Mouse (Mus musculus) stomach, embryonic 14.5 days (tissue): ENCODE data around the gene Gatad2b. TPM values are rescaled to one million over a fixed set of nuclear protein-coding genes. Genes with fewer than 3 reads are reported as not detected.

Source experiments
- ATAC-seq: fragments of 200-750 bp; cut with Nextera tagmentation; 2 replicates; pipeline ENCODE4 v1.8.0; 2017; ENCODE audit warnings: low read depth, moderate TSS enrichment; ENCODE audit not compliant: insufficient number of reproducible peaks, insufficient read depth, low FRiP score
- H3K27ac ChIP-seq: fragments of 300-500 bp; sonication (generic); 2 replicates; pipeline ENCODE4 v1.5.1; 2014; ENCODE audit warnings: mild to moderate bottlenecking, low read length, moderate library complexity, mixed read lengths
- H3K27me3 ChIP-seq: fragments of 300-500 bp; sonication (generic); 2 replicates; pipeline ENCODE4 v1.6.1; 2014; ENCODE audit warnings: low read length, control low read depth, mixed read lengths; ENCODE audit not compliant: control insufficient read depth, insufficient read depth
- H3K36me3 ChIP-seq: fragments of 300-500 bp; sonication (generic); 2 replicates; pipeline ENCODE4 v1.6.1; 2014; ENCODE audit warnings: mild to moderate bottlenecking, control low read depth, low read length, moderate library complexity, mixed read lengths; ENCODE audit not compliant: control insufficient read depth, insufficient read depth
- H3K4me1 ChIP-seq: fragments of 300-500 bp; sonication (generic); 2 replicates; pipeline ENCODE4 v1.6.1; 2014; ENCODE audit warnings: low read length, control low read depth, mixed read lengths; ENCODE audit not compliant: control insufficient read depth, insufficient read depth
- H3K4me2 ChIP-seq: fragments of 300-500 bp; sonication (generic); replicated peaks from 2 replicates; pipeline ENCODE4 v1.6.1; 2014; ENCODE audit warnings: low read depth, low read length, control low read depth
- H3K4me3 ChIP-seq: fragments of 300-500 bp; sonication (generic); 2 replicates; pipeline ENCODE4 v1.5.1; 2014; ENCODE audit warnings: low read depth, low read length, control low read depth
- H3K9ac ChIP-seq: fragments of 300-500 bp; sonication (generic); replicated peaks from 2 replicates; pipeline ENCODE4 v1.6.1; 2014; ENCODE audit warnings: low read depth, mild to moderate bottlenecking, control low read depth, low read length, moderate library complexity, mixed read lengths
- H3K9me3 ChIP-seq: fragments of 300-500 bp; sonication (generic); 2 replicates; pipeline ENCODE4 v1.6.1; 2016; ENCODE audit warnings: low read depth, low read length, control low read depth; ENCODE audit not compliant: control insufficient read depth
- WGBS: fragments of 180-500 bp; shearing (Covaris S2); extraction: QIAGEN DNeasy Blood & Tissue Kit; methylation state at CpG from one replicate; pipeline ENCODE4 v1.1.7; 2014; 5-methylcytosine and 5-hydroxymethylcytosine counted together
- polyA plus RNA-seq: library from polyadenylated mRNA; unstranded; fragments of >200 nt; fragmentation: Nextera tagmentation; extraction: Ambion mirVana; gene quantifications from 2 replicates; pipeline ENCODE4 v1.2.1, GENCODE M21; 2014

Gene Gatad2b
- polyA plus RNA-seq, 1 experiment from 2014 or later = 28.7 TPM

GRCm38 (mm10) chr3:90392661-90393060 is 99.7 kb downstream of the Gatad2b start:
- Histone ChIP-seq H3K27me3 (no peaks in the 10 kb centered on the region), H3K4me2 (no peak overlapping the region), H3K36me3 (peaks cover 57% of the 10 kb centered on the region), H3K4me3 (no peak overlapping the region), H3K4me1 (peaks cover 20% of the 10 kb centered on the region; the same call in 1 of the 2 replicates), H3K27ac (no peak overlapping the region), H3K9ac (no peak overlapping the region), H3K9me3 (no peaks in the 10 kb centered on the region)
- WGBS = 84% methylated on average over 3 of the region's 3 CpGs
- ATAC-seq = no peak

- WGBS = 81% methylated on average over 3 of the region's 3 CpGs
- peaks cover 81% of the 10 kb centered on the region for H3K36me3 ChIP-seq
- H3K9me3 ChIP-seq = no peaks in the 10 kb centered on the region
These were observed 102.7 kb downstream of the Gatad2b start for GRCm38 (mm10) chr3:90395629-90396028.

GRCm38 (mm10) chr3:90400993-90401392 is 108.0 kb downstream of the Gatad2b start:
- no peaks in the 10 kb centered on the region for H3K4me1 ChIP-seq
- no peak overlapping the region for H3K4me2 ChIP-seq
- H3K27ac ChIP-seq = no peak overlapping the region
- 55% methylated on average over 4 of the region's 4 CpGs for WGBS
- no peak overlapping the region for H3K9ac ChIP-seq
- H3K27me3 ChIP-seq = no peaks in the 10 kb centered on the region
- no peak overlapping the region for H3K4me3 ChIP-seq
- no peak for ATAC-seq
- peaks cover 83% of the 10 kb centered on the region for H3K36me3 ChIP-seq
- H3K9me3 ChIP-seq = no peaks in the 10 kb centered on the region

More at GRCm38 (mm10) chr3:90395629-90396028, 102.7 kb downstream of the Gatad2b start:
- no peak for ATAC-seq
- no peak overlapping the region for H3K27ac ChIP-seq
- H3K4me2 ChIP-seq = no peak overlapping the region
- H3K9ac ChIP-seq = no peak overlapping the region
- H3K27me3 ChIP-seq = no peaks in the 10 kb centered on the region
- H3K4me3 ChIP-seq = no peak overlapping the region
- H3K4me1 ChIP-seq = peaks cover 5% of the 10 kb centered on the region; the same call in 1 of the 2 replicates

GRCm38 (mm10) chr3:90404121-90404520 is 111.1 kb downstream of the Gatad2b start:
- no peak for ATAC-seq
- 87% methylated on average over 3 of the region's 3 CpGs for WGBS

GRCm38 (mm10) chr3:90404609-90405008 is 111.6 kb downstream of the Gatad2b start:
- 61% methylated on average over 4 of the region's 4 CpGs for WGBS
- no peaks in the 10 kb centered on the region for H3K4me1 ChIP-seq
- H3K27me3 ChIP-seq = no peaks in the 10 kb centered on the region
- no peak overlapping the region for H3K4me2 ChIP-seq
- H3K4me3 ChIP-seq = no peak overlapping the region
- no peaks in the 10 kb centered on the region for H3K9me3 ChIP-seq
- H3K36me3 ChIP-seq = peaks cover 85% of the 10 kb centered on the region
- H3K27ac ChIP-seq = no peak overlapping the region
- no peak for ATAC-seq
- H3K9ac ChIP-seq = no peak overlapping the region

More at GRCm38 (mm10) chr3:90404121-90404520, 111.1 kb downstream of the Gatad2b start:
- H3K4me1 ChIP-seq = no peaks in the 10 kb centered on the region
- no peak overlapping the region for H3K27ac ChIP-seq
- no peak overlapping the region for H3K9ac ChIP-seq
- no peak overlapping the region for H3K4me2 ChIP-seq
- H3K27me3 ChIP-seq = no peaks in the 10 kb centered on the region
- H3K9me3 ChIP-seq = no peaks in the 10 kb centered on the region
- H3K4me3 ChIP-seq = no peak overlapping the region
- H3K36me3 ChIP-seq = peaks cover 90% of the 10 kb centered on the region

GRCm38 (mm10) chr3:90406414-90406813 is 113.4 kb downstream of the Gatad2b start:
- Histone ChIP-seq H3K4me2 (no peak overlapping the region), H3K27ac (no peak overlapping the region), H3K4me1 (no peaks in the 10 kb centered on the region), H3K9me3 (no peaks in the 10 kb centered on the region), H3K9ac (no peak overlapping the region), H3K36me3 (peaks cover 82% of the 10 kb centered on the region), H3K4me3 (no peak overlapping the region), H3K27me3 (no peaks in the 10 kb centered on the region)
- ATAC-seq = no peak
- 98% methylated on average over 5 of the region's 5 CpGs for WGBS

- no peaks in the 10 kb centered on the region for H3K9me3 ChIP-seq
- H3K27me3 ChIP-seq = no peaks in the 10 kb centered on the region
- H3K36me3 ChIP-seq = peaks cover 74% of the 10 kb centered on the region
- H3K9ac ChIP-seq = no peak overlapping the region
- ATAC-seq = no peak
- no peak overlapping the region for H3K4me3 ChIP-seq
- WGBS = 85% methylated on average over 3 of the region's 3 CpGs
- no peaks in the 10 kb centered on the region for H3K4me1 ChIP-seq
- no peak overlapping the region for H3K4me2 ChIP-seq
- no peak overlapping the region for H3K27ac ChIP-seq
These were observed 115.7 kb downstream of the Gatad2b start for GRCm38 (mm10) chr3:90408721-90409120.

GRCm38 (mm10) chr3:90412312-90413010 is 119.5 kb downstream of the Gatad2b start:
- no peak overlapping the region for H3K4me2 ChIP-seq
- peaks cover 52% of the 10 kb centered on the region for H3K36me3 ChIP-seq
- no peak overlapping the region for H3K27ac ChIP-seq
- H3K9ac ChIP-seq = no peak overlapping the region
- H3K4me1 ChIP-seq = no peaks in the 10 kb centered on the region
- H3K4me3 ChIP-seq = no peak overlapping the region
- no peaks in the 10 kb centered on the region for H3K9me3 ChIP-seq
- WGBS = 39% methylated on average over 5 of the region's 5 CpGs
- no peak for ATAC-seq
- H3K27me3 ChIP-seq = no peaks in the 10 kb centered on the region

GRCm38 (mm10) chr3:90413011-90413396 is 120.0 kb downstream of the Gatad2b start:
- Histone ChIP-seq H3K9me3 (no peaks in the 10 kb centered on the region), H3K36me3 (peaks cover 52% of the 10 kb centered on the region), H3K9ac (no peak overlapping the region), H3K27ac (no peak overlapping the region), H3K27me3 (no peaks in the 10 kb centered on the region), H3K4me2 (no peak overlapping the region), H3K4me3 (no peak overlapping the region), H3K4me1 (no peaks in the 10 kb centered on the region)
- no peak for ATAC-seq
- WGBS = 13% methylated on average over 3 of the region's 3 CpGs
